Mouse (Mus musculus) spleen, adult 2 months (tissue): ENCODE data around the gene Rbm44. TPM values are rescaled to one million over a fixed set of nuclear protein-coding genes. Genes with fewer than 3 reads are reported as not detected.

ENCODE experiments used
- DNase-seq, 2 experiments: peaks; one replicate each; pipeline versions ENCODE4 v3.0.0 to v3.0.0-alpha.2; 2012 to 2021; ENCODE audit warnings: low spot score in 2 of 2, low read depth in 1 of 2
- H3K27ac ChIP-seq: fragments of 200-500 bp; 2 replicates; pipeline ENCODE4 v1.5.1; 2012; ENCODE audit warnings: low read length, inconsistent platforms; ENCODE audit not compliant: insufficient read depth
- H3K27me3 ChIP-seq: fragments of 200-500 bp; 2 replicates; pipeline ENCODE4 v1.6.1; 2012; ENCODE audit warnings: mild to moderate bottlenecking, moderate library complexity, low read length, inconsistent platforms; ENCODE audit not compliant: control insufficient read depth, insufficient read depth
- H3K36me3 ChIP-seq: fragments of 200-500 bp; 2 replicates; pipeline ENCODE4 v1.6.1; 2012; ENCODE audit warnings: mild to moderate bottlenecking, low read length, inconsistent platforms; ENCODE audit not compliant: control insufficient read depth, insufficient read depth
- H3K4me1 ChIP-seq: fragments of 200-500 bp; 2 replicates; pipeline ENCODE4 v1.6.1; 2011; ENCODE audit warnings: inconsistent platforms; ENCODE audit not compliant: control insufficient read depth, insufficient read depth, insufficient read length
- H3K4me3 ChIP-seq: fragments of 200-500 bp; 2 replicates; pipeline ENCODE4 v1.5.1; 2011; ENCODE audit warnings: mild to moderate bottlenecking, inconsistent platforms; ENCODE audit not compliant: insufficient read depth, insufficient read length; ENCODE audit errors: extremely low read depth
- CTCF ChIP-seq: fragments of 200-500 bp; IDR thresholded peaks from 2 replicates; pipeline ENCODE4 v1.5.1; 2011; ENCODE audit warnings: mild to moderate bottlenecking, inconsistent platforms; ENCODE audit not compliant: insufficient read depth, insufficient read length, insufficient replicate concordance; ENCODE audit errors: extremely low read depth
- POLR2A ChIP-seq: fragments of 200-500 bp; IDR thresholded peaks from 2 replicates; pipeline ENCODE4 v1.6.1; 2011; ENCODE audit warnings: low read depth, low read length, inconsistent platforms
- WGBS: fragments of 180-500 bp; shearing (Covaris S2); methylation state at CpG from one replicate; pipeline ENCODE4 v1.1.7; 2018; 5-methylcytosine and 5-hydroxymethylcytosine counted together
- polyA plus RNA-seq: library from polyadenylated mRNA; depleted of rRNA; stranded (reverse); fragments of >200 nt; gene quantifications from 2 replicates; pipeline ENCODE4 v1.2.3, GENCODE M21; 2012; rRNA removed

Gene Rbm44
- polyA plus RNA-seq, 1 experiment = 0.05 TPM

DNA sequence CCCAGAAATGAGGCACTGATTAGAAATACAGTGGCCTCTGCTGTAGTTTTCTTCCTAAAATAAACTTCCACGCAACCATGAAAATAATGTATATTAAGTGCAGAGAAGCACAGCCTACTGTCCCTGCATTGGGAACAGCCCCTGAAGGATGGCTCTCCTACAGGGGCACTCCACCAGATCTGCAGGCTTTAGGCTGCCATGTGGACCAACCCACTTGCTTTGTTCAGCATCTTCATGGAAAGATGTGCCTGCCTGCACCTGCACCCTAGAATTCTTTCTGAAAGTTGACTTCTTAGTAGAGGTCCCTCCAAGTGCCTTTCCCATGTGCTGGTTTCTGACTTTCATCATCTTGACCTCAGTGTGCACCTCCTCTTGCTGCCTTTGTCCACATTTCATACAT, 70.4 kb downstream of the Rbm44 start:
- Histone ChIP-seq H3K4me1 (peaks cover 14% of the 10 kb centered on the region; the same call in 1 of the 2 replicates), H3K4me3 (no peak overlapping the region), H3K27ac (no peak overlapping the region), H3K27me3 (no peaks in the 10 kb centered on the region), H3K36me3 (no peaks in the 10 kb centered on the region)
- WGBS = 89% methylated on average over 1 of the region's 1 CpGs
- DNase-seq = no peak
- no peak for TF ChIP-seq POLR2A
- no peak for TF ChIP-seq CTCF

- no peak for TF ChIP-seq CTCF
- no peak for TF ChIP-seq POLR2A
- H3K27me3 ChIP-seq = no peaks in the 10 kb centered on the region
- no peak overlapping the region for H3K4me3 ChIP-seq
- DNase-seq = no peak
- H3K36me3 ChIP-seq = no peaks in the 10 kb centered on the region
- H3K4me1 ChIP-seq = peaks cover 13% of the 10 kb centered on the region; the same call in 1 of the 2 replicates
- 3% methylated on average over 1 of the region's 1 CpGs for WGBS
- H3K27ac ChIP-seq = no peak overlapping the region
Observed at GRCm38 (mm10) chr1:91215981-91216380, 71.1 kb downstream of the Rbm44 start.

DNA sequence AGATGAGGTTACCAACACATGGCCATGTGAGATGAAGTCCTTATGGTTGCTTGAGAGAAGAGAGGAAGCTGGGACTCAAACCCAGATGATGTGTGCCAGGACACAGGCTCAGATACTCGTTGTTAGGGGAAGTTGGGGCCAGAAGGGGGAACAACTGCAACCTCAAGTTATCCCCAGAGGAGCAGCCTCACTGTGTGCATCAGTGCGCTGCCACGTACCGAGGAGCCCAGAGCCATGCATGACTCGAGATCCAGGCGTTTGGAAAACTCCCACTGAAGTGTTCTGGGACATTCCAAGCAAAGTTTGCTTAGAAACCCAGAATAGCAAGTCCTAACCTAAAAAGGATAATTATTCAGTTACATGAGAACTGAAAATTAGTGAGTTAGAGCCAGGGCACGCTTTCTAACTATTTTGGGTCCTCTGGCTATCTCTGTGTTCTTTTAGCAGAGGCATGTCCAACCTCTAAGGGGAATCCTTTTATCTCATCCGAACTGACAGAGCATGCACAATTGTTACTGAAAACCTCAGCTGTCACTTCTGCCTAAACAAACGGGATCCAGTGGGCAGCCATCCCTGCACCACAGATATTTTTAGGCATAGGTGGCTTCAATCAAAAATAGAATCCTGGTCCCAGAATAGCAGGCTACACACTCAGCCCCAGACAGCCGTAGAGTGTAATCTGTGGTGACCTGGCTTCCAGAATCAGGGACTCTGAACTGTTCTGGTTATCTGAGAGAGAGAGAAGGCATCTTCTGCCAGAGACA, 71.8 kb downstream of the Rbm44 start:
- Histone ChIP-seq H3K27me3 (no peaks in the 10 kb centered on the region), H3K27ac (no peak overlapping the region), H3K4me3 (no peak overlapping the region), H3K36me3 (no peaks in the 10 kb centered on the region), H3K4me1 (peaks cover 12% of the 10 kb centered on the region; the same call in 1 of the 2 replicates)
- no peak for TF ChIP-seq POLR2A
- TF ChIP-seq CTCF = no peak
- WGBS = 13% methylated on average over 10 of the region's 10 CpGs
- peak; percentile 60 to 61 for DNase-seq

DNA sequence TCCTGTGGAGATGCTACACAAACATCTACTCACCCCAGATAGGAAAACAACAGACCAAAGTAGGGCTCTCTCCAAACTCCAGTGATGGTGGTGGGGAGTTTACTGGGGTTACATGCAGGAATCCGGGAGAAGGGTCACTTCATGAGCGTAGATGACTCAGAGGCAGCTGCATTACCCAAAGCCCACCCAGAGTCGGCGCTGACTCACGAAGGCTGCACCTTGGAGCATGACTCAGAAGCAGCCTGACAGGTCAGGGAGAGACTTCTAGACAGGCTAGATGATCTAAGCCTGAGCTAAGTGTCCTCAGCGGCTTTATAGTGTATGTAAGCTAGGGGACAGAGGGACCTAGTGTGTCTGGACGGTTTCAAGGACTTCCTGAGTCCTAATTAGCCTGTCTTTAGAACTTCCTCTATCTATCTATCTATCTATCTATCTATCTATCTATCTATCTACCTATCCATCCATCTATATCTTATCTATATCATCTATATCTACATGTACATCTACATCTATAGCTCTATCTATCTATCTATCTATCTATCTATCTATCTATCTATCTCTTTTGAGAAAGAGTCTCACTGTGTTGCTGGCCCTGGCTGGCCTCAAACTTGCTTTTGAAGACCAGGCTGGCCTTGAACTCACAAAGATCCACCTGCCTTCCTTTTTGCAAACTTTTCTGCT, 74.9 kb downstream of the Rbm44 start:
- Histone ChIP-seq H3K27me3 (no peaks in the 10 kb centered on the region), H3K27ac (no peak overlapping the region), H3K36me3 (no peaks in the 10 kb centered on the region), H3K4me3 (no peak overlapping the region), H3K4me1 (peaks cover 12% of the 10 kb centered on the region; the same call in 1 of the 2 replicates)
- DNase-seq = no peak
- TF ChIP-seq POLR2A (no peak), CTCF (no peak)
- WGBS = 91% methylated on average over 7 of the region's 7 CpGs

- Histone ChIP-seq H3K36me3 (no peaks in the 10 kb centered on the region), H3K27ac (no peak overlapping the region), H3K4me3 (no peak overlapping the region), H3K27me3 (no peaks in the 10 kb centered on the region), H3K4me1 (peaks cover 12% of the 10 kb centered on the region; the same call in 1 of the 2 replicates)
- DNase-seq = peak; percentile 23 to 45
- TF ChIP-seq CTCF = no peak
- no peak for TF ChIP-seq POLR2A
- 41% methylated on average over 3 of the region's 3 CpGs for WGBS
Observed at GRCm38 (mm10) chr1:91220322-91220672, 75.4 kb downstream of the Rbm44 start.

Other genes with a start within 250 kb of the Rbm44 start
- 0.40 and 0.89 TPM in 2 replicates for gene Mlph, start 230.0 kb upstream of the Rbm44 start, polyA plus RNA-seq
- not detected in 2 replicates for gene Prlh, start 192.0 kb upstream of the Rbm44 start, polyA plus RNA-seq
- 0.09 and 0.74 TPM in 2 replicates for gene Rab17, start 175.4 kb upstream of the Rbm44 start, polyA plus RNA-seq
- gene Lrrfip1, start 146.4 kb upstream of the Rbm44 start, polyA plus RNA-seq = 15.0 and 16.6 TPM in 2 replicates
- gene Ramp1, start 34.7 kb downstream of the Rbm44 start, polyA plus RNA-seq = 15.8 and 22.2 TPM in 2 replicates
- 28.6 and 31.8 TPM in 2 replicates for gene Ube2f, start 105.2 kb downstream of the Rbm44 start, polyA plus RNA-seq
- 20.9 and 25.3 TPM in 2 replicates for gene Scly, start 153.2 kb downstream of the Rbm44 start, polyA plus RNA-seq
- 0.06 and 0.07 TPM in 2 replicates for gene Espnl, start 177.0 kb downstream of the Rbm44 start, polyA plus RNA-seq
- 0.75 and 0.84 TPM in 2 replicates for gene Klhl30, start 205.9 kb downstream of the Rbm44 start, polyA plus RNA-seq
- 0.51 and 1.3 TPM in 2 replicates for gene Erfe, start 221.3 kb downstream of the Rbm44 start, polyA plus RNA-seq